Mouse (Mus musculus): ENCODE results near the gene Kcnh1.

Gene Kcnh1

GRCm38 (mm10) chr1:192268878-192269277 lies 78.3 kb downstream of the Kcnh1 start:
- no peak for DNase-seq (ENCODE audit: low spot score)

- DNase-seq (ENCODE audit: low spot score) = no peak
Observed at GRCm38 (mm10) chr1:192269911-192270310, 79.3 kb downstream of the Kcnh1 start.

GRCm38 (mm10) chr1:192277801-192278385 lies 87.3 kb downstream of the Kcnh1 start:
- DNase-seq (ENCODE audit: low spot score) = no peak

GRCm38 (mm10) chr1:192284340-192284739 lies 93.8 kb downstream of the Kcnh1 start:
- DNase-seq (ENCODE audit: low spot score) = no peak

- DNase-seq (ENCODE audit: low spot score) = no peak
Observed at GRCm38 (mm10) chr1:192284950-192285349, 94.4 kb downstream of the Kcnh1 start.

GRCm38 (mm10) chr1:192288456-192288855 lies 97.9 kb downstream of the Kcnh1 start:
- no peak for DNase-seq (ENCODE audit: low spot score)

- no peak for DNase-seq (ENCODE audit: low spot score)
Observed at GRCm38 (mm10) chr1:192291286-192291685, 100.7 kb downstream of the Kcnh1 start.

GRCm38 (mm10) chr1:192293391-192293790 lies 102.8 kb downstream of the Kcnh1 start:
- no peak for DNase-seq (ENCODE audit: low spot score)

GRCm38 (mm10) chr1:192293921-192294320 lies 103.3 kb downstream of the Kcnh1 start:
- DNase-seq (ENCODE audit: low spot score) = no peak

GRCm38 (mm10) chr1:192295243-192295860 lies 104.8 kb downstream of the Kcnh1 start:
- no peak for DNase-seq (ENCODE audit: low spot score)

GRCm38 (mm10) chr1:192295902-192296301 lies 105.3 kb downstream of the Kcnh1 start:
- DNase-seq (ENCODE audit: low spot score) = no peak

GRCm38 (mm10) chr1:192297481-192298128 lies 107.0 kb downstream of the Kcnh1 start:
- no peak for DNase-seq (ENCODE audit: low spot score)

- no peak for DNase-seq (ENCODE audit: low spot score)
Observed at GRCm38 (mm10) chr1:192300417-192300816, 109.8 kb downstream of the Kcnh1 start.

- no peak for DNase-seq (ENCODE audit: low spot score)
Observed at GRCm38 (mm10) chr1:192303615-192304014, 113.0 kb downstream of the Kcnh1 start.

- no peak for DNase-seq (ENCODE audit: low spot score)
Observed at GRCm38 (mm10) chr1:192305155-192305554, 114.6 kb downstream of the Kcnh1 start.

- no peak for DNase-seq (ENCODE audit: low spot score)
Observed at GRCm38 (mm10) chr1:192307055-192307454, 116.5 kb downstream of the Kcnh1 start.

- no peak for DNase-seq (ENCODE audit: low spot score)
Observed at GRCm38 (mm10) chr1:192311298-192311697, 120.7 kb downstream of the Kcnh1 start.

GRCm38 (mm10) chr1:192311851-192312438 lies 121.4 kb downstream of the Kcnh1 start:
- DNase-seq (ENCODE audit: low spot score) = no peak

GRCm38 (mm10) chr1:192312446-192312845 lies 121.9 kb downstream of the Kcnh1 start:
- no peak for DNase-seq (ENCODE audit: low spot score)

- DNase-seq (ENCODE audit: low spot score) = no peak
Observed at GRCm38 (mm10) chr1:192312998-192313397, 122.4 kb downstream of the Kcnh1 start.

GRCm38 (mm10) chr1:192313571-192313972 lies 123.0 kb downstream of the Kcnh1 start:
- no peak for DNase-seq (ENCODE audit: low spot score)

- DNase-seq (ENCODE audit: low spot score) = no peak
Observed at GRCm38 (mm10) chr1:192314044-192314443, 123.5 kb downstream of the Kcnh1 start.

All from ovary, postnatal 10 days (tissue).